Mouse (Mus musculus): ENCODE results near the gene Gm38431.
A peak's percentile ranks its signal among the peaks of the same experiment; 100 is the strongest.
"Not testable (repeated sequence)": the region's sequence is repeated elsewhere in the genome, so short reads cannot be mapped to it uniquely, and the experiment has no call there.

Gm38431 gene

GRCm38 (mm10) chr9:21105760-21106564 lies 14.2 kb upstream of the Gm38431 start:
- no peak for DNase-seq (ENCODE audit: low read depth in 1 of 2, low spot score in 2 of 2)

GRCm38 (mm10) chr9:21104814-21105213 lies 13.0 kb upstream of the Gm38431 start:
- DNase-seq (ENCODE audit: low read depth in 1 of 2, low spot score in 2 of 2): no peak

GRCm38 (mm10) chr9:21102076-21102475 lies 10.3 kb upstream of the Gm38431 start:
- DNase-seq (ENCODE audit: low read depth in 1 of 2, low spot score in 2 of 2): no peak

GRCm38 (mm10) chr9:21100447-21101161 lies 8.8 kb upstream of the Gm38431 start:
- DNase-seq (ENCODE audit: low read depth in 1 of 2, low spot score in 2 of 2): no peak

GRCm38 (mm10) chr9:21097793-21098192 lies 6.0 kb upstream of the Gm38431 start:
- DNase-seq (ENCODE audit: low read depth in 1 of 2, low spot score in 2 of 2): no peak

GRCm38 (mm10) chr9:21095958-21096357 lies 4.2 kb upstream of the Gm38431 start:
- DNase-seq (ENCODE audit: low read depth in 1 of 2, low spot score in 2 of 2): no peak

GRCm38 (mm10) chr9:21093423-21093822 lies 1.6 kb upstream of the Gm38431 start:
- DNase-seq (ENCODE audit: low read depth in 1 of 2, low spot score in 2 of 2): no peak

GRCm38 (mm10) chr9:21090972-21091706 lies 658 bp downstream of the Gm38431 start:
- no peak for DNase-seq (ENCODE audit: low read depth in 1 of 2, low spot score in 2 of 2)

- no peak for DNase-seq (ENCODE audit: low read depth in 1 of 2, low spot score in 2 of 2)
Measured at GRCm38 (mm10) chr9:21090537-21090936, 1.3 kb downstream of the Gm38431 start.

- DNase-seq (ENCODE audit: low read depth in 1 of 2, low spot score in 2 of 2): no peak
Measured at GRCm38 (mm10) chr9:21083324-21083723, 8.5 kb downstream of the Gm38431 start.

GRCm38 (mm10) chr9:21081127-21081526 lies 10.7 kb downstream of the Gm38431 start:
- DNase-seq (ENCODE audit: low read depth in 1 of 2, low spot score in 2 of 2): no peak

- DNase-seq (ENCODE audit: low read depth in 1 of 2, low spot score in 2 of 2): no peak
Measured at GRCm38 (mm10) chr9:21075625-21076024, 16.2 kb downstream of the Gm38431 start.

- no peak for DNase-seq (ENCODE audit: low read depth in 1 of 2, low spot score in 2 of 2)
Measured at GRCm38 (mm10) chr9:21074173-21074572, 17.6 kb downstream of the Gm38431 start.

- DNase-seq (ENCODE audit: low read depth in 1 of 2, low spot score in 2 of 2): peak; percentile 56 to 77
Measured at GRCm38 (mm10) chr9:21073044-21073840, 18.6 kb downstream of the Gm38431 start, which contains the start of the genes Gm49373 and Fdx1l. Gene Gm49373 (minus strand): TSS chr9:21073096. Gene Fdx1l (minus strand): TSS chr9:21073614.

GRCm38 (mm10) chr9:21072641-21073040 lies 19.2 kb downstream of the Gm38431 start:
- no peak for DNase-seq (ENCODE audit: low read depth in 1 of 2, low spot score in 2 of 2)

- no peak for DNase-seq (ENCODE audit: low read depth in 1 of 2, low spot score in 2 of 2)
Measured at GRCm38 (mm10) chr9:21067006-21067684, 24.7 kb downstream of the Gm38431 start, which contains the start of gene Zglp1. Gene Zglp1 (minus strand): TSS chr9:21067093.

- no peak for DNase-seq (ENCODE audit: low read depth in 1 of 2, low spot score in 2 of 2)
Measured at GRCm38 (mm10) chr9:21062928-21063327, 28.9 kb downstream of the Gm38431 start.

- no peak for DNase-seq (ENCODE audit: low read depth in 1 of 2, low spot score in 2 of 2)
Measured at GRCm38 (mm10) chr9:21051578-21051977, 40.2 kb downstream of the Gm38431 start.

GRCm38 (mm10) chr9:21045235-21045634 lies 46.6 kb downstream of the Gm38431 start:
- no peak for DNase-seq (ENCODE audit: low read depth in 1 of 2, low spot score in 2 of 2)

- DNase-seq (ENCODE audit: low read depth in 1 of 2, low spot score in 2 of 2): not testable (repeated sequence)
Measured at GRCm38 (mm10) chr9:21044785-21045184, 47.0 kb downstream of the Gm38431 start.

Data from monocyte, adult 2 months (primary cell).